Mouse (Mus musculus) stomach, postnatal 0 days (tissue): ENCODE results near the gene Gm14692. TPM values are rescaled to one million over a fixed set of nuclear protein-coding genes. Genes with fewer than 3 reads are reported as not detected.
"Not testable (repeated sequence)": the region's sequence is repeated elsewhere in the genome, so short reads cannot be mapped to it uniquely, and the experiment has no call there.

ENCODE experiments used
- ATAC-seq: fragments of 200-750 bp; cut with Nextera tagmentation; 2 replicates; pipeline ENCODE4 v1.8.0; 2017; ENCODE audit not compliant: low FRiP score, low TSS enrichment
- DNase-seq: peaks from one replicate; pipeline ENCODE4 v3.0.0-alpha.2; 2016; ENCODE audit warnings: low spot score
- H3K27ac ChIP-seq: fragments of 300-500 bp; sonication (generic); replicated peaks from 2 replicates; pipeline ENCODE4 v1.5.1; 2014; ENCODE audit warnings: mild to moderate bottlenecking, control low read depth
- H3K27me3 ChIP-seq: fragments of 300-500 bp; sonication (generic); 2 replicates; pipeline ENCODE4 v1.6.1; 2014; ENCODE audit warnings: low read length; ENCODE audit not compliant: control insufficient read depth, insufficient read depth
- H3K36me3 ChIP-seq: fragments of 300-500 bp; sonication (generic); 2 replicates; pipeline ENCODE4 v1.6.1; 2014; ENCODE audit warnings: low read length, mixed read lengths; ENCODE audit not compliant: control insufficient read depth, insufficient read depth
- H3K4me1 ChIP-seq: fragments of 300-500 bp; sonication (generic); replicated peaks from 2 replicates; pipeline ENCODE4 v1.6.1; 2014; ENCODE audit warnings: antibody characterized with exemption; ENCODE audit not compliant: control insufficient read depth, insufficient read depth
- H3K4me2 ChIP-seq: fragments of 300-500 bp; sonication (generic); replicated peaks from 2 replicates; pipeline ENCODE4 v1.6.1; 2014; ENCODE audit warnings: low read depth, mild to moderate bottlenecking, control low read depth, moderate library complexity
- H3K4me3 ChIP-seq: fragments of 300-500 bp; sonication (generic); 2 replicates; pipeline ENCODE4 v1.5.1; 2014; ENCODE audit warnings: low read depth, low read length, control low read depth
- H3K9ac ChIP-seq: fragments of 300-500 bp; sonication (generic); 2 replicates; pipeline ENCODE4 v1.6.1; 2014; ENCODE audit warnings: mild to moderate bottlenecking, low read length, control low read depth, mixed read lengths
- H3K9me3 ChIP-seq: fragments of 300-500 bp; sonication (generic); 2 replicates; pipeline ENCODE4 v1.6.1; 2016; ENCODE audit warnings: low read length; ENCODE audit not compliant: control insufficient read depth
- WGBS: fragments of 180-500 bp; shearing (Covaris S2); extraction: QIAGEN DNeasy Blood & Tissue Kit; methylation state at CpG from one replicate; pipeline ENCODE4 v1.1.7; 2014; 5-methylcytosine and 5-hydroxymethylcytosine counted together
- polyA plus RNA-seq: library from polyadenylated mRNA; unstranded; fragments of >200 nt; fragmentation: Nextera tagmentation; extraction: Ambion mirVana; gene quantifications from 2 replicates; pipeline ENCODE4 v1.2.1, GENCODE M21; 2015

Gm14692 gene
- polyA plus RNA-seq, result not detected in 2 replicates

DNA sequence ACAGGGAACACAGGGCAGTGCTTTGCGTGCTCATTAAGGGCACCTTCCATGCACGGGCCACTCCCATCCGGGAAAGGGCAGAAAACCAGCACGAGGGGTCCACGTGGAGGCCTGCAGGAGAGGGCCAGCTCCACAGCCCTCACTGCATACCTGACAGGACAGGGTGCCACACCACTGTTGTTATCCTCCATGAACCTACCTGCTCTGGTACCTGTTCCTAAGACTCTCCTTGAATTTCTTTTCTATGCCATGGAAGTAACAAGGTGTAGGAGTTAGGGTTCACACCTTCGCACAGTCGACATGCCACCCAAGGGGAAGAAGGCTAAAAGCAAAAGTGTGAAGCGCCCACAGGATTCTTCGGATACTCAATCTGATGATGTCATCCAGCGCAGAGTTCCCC lies at the start of gene Gm14692:
TSS of gene Gm14692 (plus strand) at position 301 of the 400 bp plus-strand sequence.
- not testable (repeated sequence) for H3K27ac ChIP-seq, H3K9ac ChIP-seq, DNase-seq, H3K4me2 ChIP-seq, H3K27me3 ChIP-seq, H3K36me3 ChIP-seq, H3K9me3 ChIP-seq, H3K4me1 ChIP-seq, ATAC-seq, H3K4me3 ChIP-seq
- 100% methylated on average over 1 of the region's 10 CpGs for WGBS

DNA sequence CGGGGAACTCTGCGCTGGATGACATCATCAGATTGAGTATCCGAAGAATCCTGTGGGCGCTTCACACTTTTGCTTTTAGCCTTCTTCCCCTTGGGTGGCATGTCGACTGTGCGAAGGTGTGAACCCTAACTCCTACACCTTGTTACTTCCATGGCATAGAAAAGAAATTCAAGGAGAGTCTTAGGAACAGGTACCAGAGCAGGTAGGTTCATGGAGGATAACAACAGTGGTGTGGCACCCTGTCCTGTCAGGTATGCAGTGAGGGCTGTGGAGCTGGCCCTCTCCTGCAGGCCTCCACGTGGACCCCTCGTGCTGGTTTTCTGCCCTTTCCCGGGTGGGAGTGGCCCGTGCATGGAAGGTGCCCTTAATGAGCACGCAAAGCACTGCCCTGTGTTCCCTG lies 2.0 kb upstream of the Gm14692 start, which contains the start of gene Gm1140:
TSS of gene Gm1140 (minus strand) at position 101 of the 400 bp plus-strand sequence.
- H3K9ac ChIP-seq, H3K9me3 ChIP-seq, H3K4me2 ChIP-seq, H3K27me3 ChIP-seq, DNase-seq, H3K4me3 ChIP-seq, ATAC-seq, H3K4me1 ChIP-seq, H3K36me3 ChIP-seq, H3K27ac ChIP-seq: not testable (repeated sequence)
- 61% methylated on average over 3 of the region's 11 CpGs for WGBS

Other genes with a start within 250 kb of the Gm14692 start
- not detected in 2 replicates for gene Gm1140, start 2.1 kb upstream of the Gm14692 start, polyA plus RNA-seq
- not detected in 2 replicates for gene 4933436I01Rik, start 225.8 kb downstream of the Gm14692 start, polyA plus RNA-seq